Mouse (Mus musculus): ENCODE results near the gene Tedc1. TPM values are rescaled to one million over a fixed set of nuclear protein-coding genes. Genes with fewer than 3 reads are reported as not detected.
A peak's percentile ranks its signal among the peaks of the same experiment; 100 is the strongest.

Tedc1 gene
- 35.5 and 36.6 TPM in 2 replicates for polyA plus RNA-seq (2015; fragmentation: Nextera tagmentation; extraction: Ambion mirVana)

- peaks cover 9% of the 10 kb centered on the region for H3K36me3 ChIP-seq
- under 1% methylated on average over 46 of the region's 46 CpGs for WGBS
- no peaks in the 10 kb centered on the region for H3K9me3 ChIP-seq
- peak within 1 kb of the TSS; percentile 70 for H3K9ac ChIP-seq
- peak within 1 kb of the TSS; percentile 44 for H3K27ac ChIP-seq
- H3K4me3 ChIP-seq, result peak within 1 kb of the TSS; percentile 65
- peak within 1 kb of the TSS; percentile 90 for H3K4me2 ChIP-seq (replicated peaks)
- peaks cover 31% of the 10 kb centered on the region for H3K27me3 ChIP-seq
- ATAC-seq (ENCODE audit: low FRiP score, low read depth), result peak; percentile 96
- peaks cover 33% of the 10 kb centered on the region for H3K4me1 ChIP-seq
These were observed at the start of gene Tedc1 for GRCm38 (mm10) chr12:113155887-113156539. Gene Tedc1 (plus strand): TSS chr12:113156421.

GRCm38 (mm10) chr12:113107431-113108124, 48.6 kb upstream of the Tedc1 start:
- peaks cover 45% of the 10 kb centered on the region for H3K36me3 ChIP-seq
- ATAC-seq (ENCODE audit: low FRiP score, low read depth), result no peak

DNA sequence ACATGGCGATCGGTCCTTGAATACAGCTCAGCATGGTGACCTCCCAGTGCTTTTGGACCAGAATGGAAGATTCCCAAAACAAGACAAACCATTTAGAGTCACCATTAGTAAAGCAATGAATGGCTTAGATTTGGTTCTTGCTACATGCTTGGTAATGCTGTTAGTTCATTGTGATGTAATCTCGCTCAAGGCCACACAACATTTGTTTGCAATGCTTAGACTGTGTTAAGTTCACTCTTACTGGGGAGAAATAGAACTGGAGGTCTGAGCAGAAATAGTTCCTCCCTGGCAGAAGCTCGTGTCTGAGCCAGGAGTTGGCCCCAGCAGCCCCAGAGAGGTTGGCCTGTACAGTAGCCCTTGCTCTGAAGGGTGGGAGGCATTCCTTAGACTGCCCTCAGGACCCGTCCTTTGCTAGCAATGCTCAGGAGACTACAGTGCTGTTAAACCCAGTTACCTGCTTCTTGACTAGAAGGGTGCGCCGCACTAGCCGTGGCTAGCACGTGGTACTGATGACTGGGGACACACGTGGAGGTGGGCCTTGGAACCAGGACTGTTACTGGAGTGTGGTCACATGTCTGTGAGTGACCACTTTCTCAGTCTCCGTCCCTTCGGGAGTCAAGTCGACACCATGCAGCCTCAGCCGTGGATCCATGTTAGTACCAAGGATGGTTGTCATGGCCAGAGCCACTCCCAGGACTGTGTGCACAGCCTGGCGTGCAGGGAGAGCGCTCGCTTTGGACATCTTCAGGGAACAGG, 47.5 kb upstream of the Tedc1 start:
- H3K36me3 ChIP-seq, result peaks cover 52% of the 10 kb centered on the region
- H3K9ac ChIP-seq, result 0 out of 2 replicates have a peak overlapping the region, but pooled peaks have one; percentile 31
- peaks cover 46% of the 10 kb centered on the region for H3K4me1 ChIP-seq
- no peak overlapping the region for H3K4me2 ChIP-seq (replicated peaks)
- peak; percentile 13; the same call in 1 of the 2 replicates for ATAC-seq (ENCODE audit: low FRiP score, low read depth)
- no peaks in the 10 kb centered on the region for H3K27me3 ChIP-seq
- H3K27ac ChIP-seq, result no peak overlapping the region
- 86% methylated on average over 17 of the region's 17 CpGs for WGBS
- no peak overlapping the region for H3K4me3 ChIP-seq
- H3K9me3 ChIP-seq, result peaks cover 3% of the 10 kb centered on the region; the same call in 1 of the 2 replicates

More at GRCm38 (mm10) chr12:113107431-113108124, 48.6 kb upstream of the Tedc1 start:
- Histone ChIP-seq H3K27ac (no peak overlapping the region), H3K9me3 (peaks cover 3% of the 10 kb centered on the region; the same call in 1 of the 2 replicates), H3K4me3 (no peak overlapping the region), H3K4me1 (peaks cover 50% of the 10 kb centered on the region), H3K9ac (no peak overlapping the region), H3K27me3 (no peaks in the 10 kb centered on the region), H3K4me2 (replicated peaks) (no peak overlapping the region)
- 79% methylated on average over 4 of the region's 4 CpGs for WGBS

DNA sequence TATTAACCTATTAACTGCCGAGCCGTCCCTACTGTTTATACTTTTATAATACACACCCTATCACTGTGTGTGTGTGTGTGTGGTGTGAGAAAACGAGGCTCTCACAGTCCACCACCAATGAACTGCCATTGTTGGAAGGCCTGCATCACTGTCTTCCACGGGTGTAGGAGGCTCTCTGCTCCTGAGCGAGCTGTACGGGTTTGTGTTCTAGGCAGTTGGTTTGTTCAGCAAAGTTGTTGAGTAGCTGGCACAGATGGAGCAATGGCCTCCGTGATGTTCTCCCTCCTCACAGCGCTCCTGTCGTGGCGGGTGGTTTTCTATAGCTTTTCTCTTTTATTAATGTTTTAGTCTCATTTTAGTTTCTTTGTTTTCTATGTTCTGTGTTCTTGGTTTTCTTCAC, 46.4 kb upstream of the Tedc1 start:
- 80% methylated on average over 10 of the region's 10 CpGs for WGBS
- Histone ChIP-seq H3K27me3 (no peaks in the 10 kb centered on the region), H3K4me3 (no peak overlapping the region), H3K4me2 (replicated peaks) (no peak overlapping the region), H3K27ac (no peak overlapping the region), H3K9ac (no peak overlapping the region), H3K36me3 (peaks cover 52% of the 10 kb centered on the region), H3K4me1 (peaks cover 41% of the 10 kb centered on the region), H3K9me3 (peaks cover 3% of the 10 kb centered on the region; the same call in 1 of the 2 replicates)
- no peak for ATAC-seq (ENCODE audit: low FRiP score, low read depth)

DNA sequence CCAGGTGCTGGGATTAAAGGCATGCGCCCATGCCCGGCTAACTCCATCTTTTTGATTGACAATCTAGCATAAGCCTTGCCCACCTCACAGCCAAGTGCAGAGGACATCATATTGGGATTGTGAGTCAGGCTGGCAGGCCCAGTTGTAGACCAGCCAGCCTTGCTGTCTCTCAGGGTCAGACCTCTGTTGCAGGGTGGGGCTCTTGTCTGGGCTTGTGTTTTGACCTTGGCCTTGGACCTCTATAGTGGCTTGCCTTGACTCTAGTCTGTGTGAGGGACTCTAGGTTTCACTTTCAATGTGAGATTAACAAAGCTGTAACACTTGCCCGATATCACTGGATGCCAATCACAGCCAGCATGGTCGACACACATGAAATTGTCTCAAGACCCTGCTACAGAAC, 42.1 kb upstream of the Tedc1 start:
- peaks cover 15% of the 10 kb centered on the region for H3K4me1 ChIP-seq
- no peak overlapping the region for H3K27ac ChIP-seq
- no peak for ATAC-seq (ENCODE audit: low FRiP score, low read depth)
- H3K9me3 ChIP-seq, result no peaks in the 10 kb centered on the region
- H3K4me2 ChIP-seq (replicated peaks), result no peak overlapping the region
- no peak overlapping the region for H3K9ac ChIP-seq
- H3K36me3 ChIP-seq, result peaks cover 71% of the 10 kb centered on the region
- 88% methylated on average over 4 of the region's 4 CpGs for WGBS
- no peaks in the 10 kb centered on the region for H3K27me3 ChIP-seq
- H3K4me3 ChIP-seq, result no peak overlapping the region

DNA sequence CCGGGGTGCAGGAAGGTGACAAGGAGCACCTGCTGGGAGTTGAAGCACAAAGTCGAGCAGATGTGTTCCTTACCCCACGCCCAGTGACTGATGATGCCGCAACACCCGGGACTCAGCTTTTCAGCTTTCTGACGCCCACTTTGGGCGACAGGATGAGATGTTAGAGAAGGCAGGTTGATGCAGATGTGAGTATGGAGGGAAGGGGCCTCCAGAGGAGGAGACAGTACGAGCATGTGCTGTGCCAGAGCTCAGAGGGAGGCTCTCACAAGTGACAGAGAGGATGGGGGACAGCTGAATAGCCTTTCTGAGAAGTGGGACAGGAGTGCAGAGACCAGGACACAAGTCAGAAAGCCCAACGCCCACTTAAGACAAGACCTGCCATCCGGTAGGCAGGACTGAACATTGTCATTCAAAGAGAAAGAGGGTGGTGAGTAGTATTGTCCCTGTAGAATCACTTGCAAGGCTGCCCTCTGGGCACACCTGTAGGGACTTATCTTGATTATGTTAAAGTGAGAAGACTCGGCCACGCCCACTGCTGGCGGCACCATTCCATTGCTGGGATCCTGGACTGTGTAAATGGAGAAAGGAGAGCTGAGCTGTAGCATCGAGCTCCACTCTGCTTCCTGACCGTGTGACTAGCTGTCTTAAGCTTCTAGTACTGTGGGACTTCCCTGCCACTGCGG, 41.2 kb upstream of the Tedc1 start:
- H3K9me3 ChIP-seq, result no peaks in the 10 kb centered on the region
- H3K4me2 ChIP-seq (replicated peaks), result no peak overlapping the region
- H3K36me3 ChIP-seq, result peaks cover 78% of the 10 kb centered on the region
- no peak overlapping the region for H3K27ac ChIP-seq
- peaks cover 7% of the 10 kb centered on the region; the same call in 1 of the 2 replicates for H3K4me1 ChIP-seq
- H3K4me3 ChIP-seq, result no peak overlapping the region
- H3K9ac ChIP-seq, result no peak overlapping the region
- WGBS, result 86% methylated on average over 16 of the region's 16 CpGs
- ATAC-seq (ENCODE audit: low FRiP score, low read depth), result no peak
- H3K27me3 ChIP-seq, result no peaks in the 10 kb centered on the region

- peak; percentile 52; the same call in 1 of the 2 replicates for ATAC-seq (ENCODE audit: low FRiP score, low read depth)
- Histone ChIP-seq H3K27me3 (no peaks in the 10 kb centered on the region), H3K9ac (no peak overlapping the region), H3K9me3 (no peaks in the 10 kb centered on the region), H3K4me1 (no peaks in the 10 kb centered on the region), H3K36me3 (peaks cover 95% of the 10 kb centered on the region), H3K27ac (no peak overlapping the region), H3K4me3 (no peak overlapping the region), H3K4me2 (replicated peaks) (no peak overlapping the region)
- 85% methylated on average over 20 of the region's 20 CpGs for WGBS
These were observed 36.5 kb upstream of the Tedc1 start for GRCm38 (mm10) chr12:113119516-113120410.

DNA sequence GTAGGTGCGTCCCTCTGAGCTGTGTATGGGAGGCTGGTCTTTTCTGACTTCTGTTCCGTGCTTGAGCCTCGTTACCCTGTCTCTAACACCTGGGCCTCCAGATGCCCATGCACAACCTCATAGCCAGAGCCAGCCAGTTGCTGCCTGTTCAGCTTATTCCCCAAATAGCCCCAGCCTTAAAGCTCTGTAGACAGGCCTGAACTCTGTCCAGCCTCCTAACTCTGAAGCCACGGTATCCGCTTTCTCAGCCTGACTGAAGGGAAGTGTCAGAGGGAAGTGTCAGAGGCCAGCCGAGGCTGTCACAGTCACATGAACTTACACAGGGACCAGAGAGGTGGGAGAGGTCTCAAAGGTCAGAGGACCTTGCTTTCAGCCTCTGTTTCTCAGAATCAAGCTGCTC, 31.5 kb upstream of the Tedc1 start:
- H3K4me2 ChIP-seq (replicated peaks), result no peak overlapping the region
- no peak overlapping the region for H3K9ac ChIP-seq
- WGBS, result 75% methylated on average over 6 of the region's 6 CpGs
- peaks cover 100% of the 10 kb centered on the region for H3K36me3 ChIP-seq
- no peaks in the 10 kb centered on the region for H3K27me3 ChIP-seq
- no peak for ATAC-seq (ENCODE audit: low FRiP score, low read depth)
- H3K4me1 ChIP-seq, result no peaks in the 10 kb centered on the region
- H3K4me3 ChIP-seq, result no peak overlapping the region
- H3K27ac ChIP-seq, result no peak overlapping the region
- H3K9me3 ChIP-seq, result no peaks in the 10 kb centered on the region

- Histone ChIP-seq H3K9me3 (no peaks in the 10 kb centered on the region), H3K4me2 (replicated peaks) (no peak overlapping the region), H3K27me3 (no peaks in the 10 kb centered on the region), H3K4me1 (no peaks in the 10 kb centered on the region), H3K9ac (no peak overlapping the region), H3K27ac (no peak overlapping the region), H3K36me3 (peaks cover 100% of the 10 kb centered on the region), H3K4me3 (no peak overlapping the region)
- WGBS, result 96% methylated on average over 8 of the region's 8 CpGs
- no peak for ATAC-seq (ENCODE audit: low FRiP score, low read depth)
These were observed 25.5 kb upstream of the Tedc1 start for GRCm38 (mm10) chr12:113130732-113131131.

DNA sequence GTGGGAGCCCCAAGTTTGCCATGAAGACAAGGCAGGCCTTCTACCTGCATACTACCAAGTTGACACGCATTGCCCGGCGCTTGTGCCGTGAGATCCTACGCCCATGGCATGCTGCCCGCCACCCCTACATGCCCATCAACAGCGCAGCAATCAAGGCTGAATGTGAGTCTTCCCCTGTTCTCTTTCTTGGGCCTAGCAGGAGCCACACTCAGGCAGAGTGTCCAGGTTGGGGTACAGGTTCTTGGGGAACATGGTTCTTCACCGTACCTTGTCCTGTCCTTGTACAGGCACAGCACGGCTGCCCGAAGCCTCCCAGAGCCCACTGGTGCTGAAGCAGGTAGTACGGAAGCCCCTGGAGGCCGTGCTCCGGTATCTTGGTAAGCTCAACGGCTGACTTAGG, 24.6 kb upstream of the Tedc1 start:
- 98% methylated on average over 14 of the region's 14 CpGs for WGBS
- H3K36me3 ChIP-seq, result peaks cover 100% of the 10 kb centered on the region
- no peak overlapping the region for H3K27ac ChIP-seq

GRCm38 (mm10) chr12:113132567-113132966, 23.7 kb upstream of the Tedc1 start:
- no peak overlapping the region for H3K9ac ChIP-seq
- H3K27ac ChIP-seq, result no peak overlapping the region
- WGBS, result 67% methylated on average over 2 of the region's 2 CpGs
- peaks cover 100% of the 10 kb centered on the region for H3K36me3 ChIP-seq
- H3K9me3 ChIP-seq, result no peaks in the 10 kb centered on the region
- no peak overlapping the region for H3K4me2 ChIP-seq (replicated peaks)
- H3K4me1 ChIP-seq, result no peaks in the 10 kb centered on the region
- no peaks in the 10 kb centered on the region for H3K27me3 ChIP-seq
- ATAC-seq (ENCODE audit: low FRiP score, low read depth), result no peak
- no peak overlapping the region for H3K4me3 ChIP-seq

More for the DNA sequence above, 24.6 kb upstream of the Tedc1 start:
- Histone ChIP-seq H3K4me2 (replicated peaks) (no peak overlapping the region), H3K4me3 (no peak overlapping the region), H3K9me3 (no peaks in the 10 kb centered on the region), H3K27me3 (no peaks in the 10 kb centered on the region), H3K4me1 (no peaks in the 10 kb centered on the region), H3K9ac (no peak overlapping the region)
- no peak for ATAC-seq (ENCODE audit: low FRiP score, low read depth)
